27 mouse cellular contexts compared by ENCODE assay signal in the genomic region with DNA sequence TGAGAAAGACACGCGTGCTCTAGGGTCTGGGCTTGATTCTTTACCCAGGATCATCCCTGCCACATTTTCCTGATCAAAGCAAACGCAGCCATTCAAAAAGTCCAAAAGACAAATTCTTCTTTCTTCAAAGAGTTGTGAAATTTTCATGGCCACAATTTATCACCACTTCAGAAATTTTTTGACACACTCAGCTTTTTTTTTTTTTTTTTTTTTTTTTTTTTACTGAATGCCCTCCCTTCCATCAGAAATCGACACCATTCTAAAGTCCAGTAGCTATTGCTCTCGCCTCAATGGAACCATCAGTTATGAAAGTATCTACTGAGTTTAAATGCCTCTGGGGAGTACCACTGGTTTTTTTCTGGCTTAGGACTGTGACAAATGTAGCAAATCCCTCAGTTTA. TPM values are rescaled to one million over a fixed set of nuclear protein-coding genes. Genes with fewer than 3 reads are reported as not detected.
"Had no signal": no experiment of that assay in that cellular context is flagged by ENCODE, and none has a peak within 500 bp of the region (broad histone marks: within the 10 kb centered on the region; RNA-seq: fewer than 3 reads in every experiment).

No protein-coding gene starts in this region.

- ATAC-seq: hindbrain, postnatal 0 days had no signal

- H3K27me3 ChIP-seq: heart, embryonic 13.5 days; heart, embryonic 15.5 days; hindbrain, embryonic 13.5 days; hindbrain, embryonic 15.5 days; limb, embryonic 12.5 days; liver, embryonic 13.5 days; liver, embryonic 15.5 days had no signal

- H3K9ac ChIP-seq: heart, embryonic 13.5 days; heart, embryonic 15.5 days; hindbrain, embryonic 13.5 days; hindbrain, embryonic 15.5 days; limb, embryonic 12.5 days; liver, embryonic 13.5 days; liver, embryonic 15.5 days had no signal

- H3K27ac ChIP-seq: heart, adult 2 months; heart, embryonic 13.5 days; heart, embryonic 15.5 days; hindbrain, embryonic 13.5 days; hindbrain, embryonic 15.5 days; hindbrain, postnatal 0 days; layer of hippocampus, adult 2 months; left cerebral cortex, adult 2 months; limb, embryonic 10.5 days; limb, embryonic 12.5 days; liver, embryonic 13.5 days; liver, embryonic 15.5 days had no signal

- DNase-seq: gastrocnemius, postnatal 14 days; gastrocnemius, postnatal 36 days; heart, adult 11 months; heart, adult 2 months; heart, postnatal 14 days; heart, postnatal 36 days; kidney, adult 18-20 months; kidney, adult 8-10 months; kidney, postnatal 10 days; kidney, postnatal 25 days; kidney, postnatal 4 days; liver; liver, embryonic 13.5 days had no signal

- H3K4me2 ChIP-seq: heart, embryonic 11.5 days; heart, embryonic 13.5 days; heart, embryonic 15.5 days; hindbrain, embryonic 13.5 days; hindbrain, embryonic 15.5 days; limb, embryonic 12.5 days; liver, embryonic 13.5 days; liver, embryonic 15.5 days had no signal

- H3K4me3 ChIP-seq: heart, adult 2 months; heart, embryonic 13.5 days; heart, embryonic 15.5 days; hindbrain, embryonic 13.5 days; hindbrain, embryonic 15.5 days; layer of hippocampus, adult 2 months; left cerebral cortex, adult 2 months; limb, embryonic 10.5 days; limb, embryonic 12.5 days; liver, embryonic 13.5 days; liver, embryonic 15.5 days had no signal

- H3K9me3 ChIP-seq: heart, embryonic 13.5 days; heart, embryonic 15.5 days; hindbrain, embryonic 13.5 days; hindbrain, embryonic 15.5 days; limb, embryonic 10.5 days; limb, embryonic 12.5 days; liver, embryonic 13.5 days; liver, embryonic 15.5 days had no signal

- H3K4me1 ChIP-seq: heart, embryonic 15.5 days; hindbrain, embryonic 13.5 days; hindbrain, embryonic 15.5 days; limb, embryonic 10.5 days; limb, embryonic 12.5 days had no signal

- H3K36me3 ChIP-seq: heart, embryonic 13.5 days; heart, embryonic 15.5 days; hindbrain, embryonic 13.5 days; hindbrain, embryonic 15.5 days; limb, embryonic 10.5 days; limb, embryonic 12.5 days; liver, embryonic 13.5 days; liver, embryonic 15.5 days had no signal

RNA-seq across cellular contexts. Expression of gene Abcc2, which starts 1.6 kb away (rescaled TPM):
- total RNA-seq: gastrocnemius, postnatal 14 days; gastrocnemius, postnatal 36 days; heart, adult 2 months; heart, postnatal 14 days; heart, postnatal 36 days; hematopoietic stem cell, adult 5-6 weeks; layer of hippocampus, adult 2 months; left cerebral cortex, postnatal 36 days had no signal
- polyA plus RNA-seq: heart, embryonic 13.5 days; heart, postnatal 0 days; limb, embryonic 12.5 days had no signal
